39 mouse cellular contexts compared by ENCODE assay signal in the genomic region with DNA sequence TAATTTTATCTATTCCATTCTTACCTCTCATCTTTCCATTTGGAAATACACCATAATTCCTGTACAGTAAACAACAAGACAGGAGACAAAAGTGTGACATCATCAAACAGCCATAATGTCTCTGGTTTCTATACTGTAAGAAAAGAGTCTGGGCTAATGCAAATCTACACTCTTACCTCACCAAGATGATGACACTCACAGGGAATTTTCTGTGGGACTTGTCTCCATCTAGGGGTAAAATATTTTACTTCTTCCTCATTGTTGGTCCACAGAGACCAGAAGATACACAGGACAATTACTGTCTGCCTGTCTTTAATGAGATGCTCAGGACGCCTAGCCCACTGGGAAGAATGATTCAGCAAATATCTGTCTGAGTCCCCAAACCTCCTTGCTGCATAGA. TPM values are rescaled to one million over a fixed set of nuclear protein-coding genes. Genes with fewer than 3 reads are reported as not detected.
"Had no signal": no experiment of that assay in that cellular context is flagged by ENCODE, and none has a peak within 500 bp of the region (broad histone marks: within the 10 kb centered on the region; RNA-seq: fewer than 3 reads in every experiment).

Gene Olfr161 (plus strand): TSS at position 352 of the 400 bp plus-strand sequence.

- H3K9ac ChIP-seq: embryonic facial prominence, embryonic 12.5 days; embryonic facial prominence, embryonic 13.5 days; embryonic facial prominence, embryonic 15.5 days; forebrain, embryonic 12.5 days; forebrain, embryonic 13.5 days; forebrain, embryonic 15.5 days; forebrain, postnatal 0 days had no signal

- DNase-seq: cerebellum, adult 9-11 months; cerebellum, postnatal 10 days; cerebellum, postnatal 14 days; cerebellum, postnatal 25 days; cerebellum, postnatal 36 days; embryo, embryonic 11 days; forebrain, postnatal 0 days; gastrocnemius, adult 2 months; gastrocnemius, postnatal 10 days; gastrocnemius, postnatal 14 days; gastrocnemius, postnatal 25 days; gastrocnemius, postnatal 36 days; heart, adult 11 months; heart, adult 18-20 months; heart, adult 2 months had no signal

- H3K4me1 ChIP-seq: embryonic facial prominence, embryonic 10.5 days; embryonic facial prominence, embryonic 12.5 days; embryonic facial prominence, embryonic 13.5 days; embryonic facial prominence, embryonic 15.5 days; forebrain, embryonic 10.5 days; forebrain, embryonic 12.5 days; forebrain, embryonic 13.5 days; forebrain, embryonic 15.5 days; heart, embryonic 10.5 days had no signal

- H3K27me3 ChIP-seq: embryonic facial prominence, embryonic 12.5 days; embryonic facial prominence, embryonic 13.5 days; embryonic facial prominence, embryonic 15.5 days; forebrain, embryonic 12.5 days; forebrain, embryonic 13.5 days; forebrain, embryonic 15.5 days had no signal

- H3K27ac ChIP-seq: embryonic facial prominence, embryonic 10.5 days; embryonic facial prominence, embryonic 12.5 days; embryonic facial prominence, embryonic 13.5 days; embryonic facial prominence, embryonic 15.5 days; forebrain, embryonic 10.5 days; forebrain, embryonic 12.5 days; forebrain, embryonic 13.5 days; forebrain, embryonic 15.5 days; gastrocnemius, adult 2 months; heart, adult 2 months; heart, embryonic 10.5 days had no signal

- H3K4me2 ChIP-seq: embryonic facial prominence, embryonic 12.5 days; embryonic facial prominence, embryonic 13.5 days; embryonic facial prominence, embryonic 15.5 days; forebrain, embryonic 12.5 days; forebrain, embryonic 13.5 days; forebrain, embryonic 15.5 days had no signal

- H3K36me3 ChIP-seq: embryonic facial prominence, embryonic 10.5 days; embryonic facial prominence, embryonic 12.5 days; embryonic facial prominence, embryonic 13.5 days; embryonic facial prominence, embryonic 15.5 days; forebrain, embryonic 10.5 days; forebrain, embryonic 12.5 days; forebrain, embryonic 15.5 days; heart, embryonic 10.5 days had no signal

- H3K4me3 ChIP-seq: embryonic facial prominence, embryonic 10.5 days; embryonic facial prominence, embryonic 12.5 days; embryonic facial prominence, embryonic 13.5 days; embryonic facial prominence, embryonic 15.5 days; erythroblast, embryonic 14.5 days; forebrain, embryonic 10.5 days; forebrain, embryonic 12.5 days; forebrain, embryonic 13.5 days; forebrain, embryonic 15.5 days; gastrocnemius, adult 2 months; heart, adult 2 months; heart, embryonic 10.5 days had no signal

RNA-seq across cellular contexts. Expression of gene Olfr161, which starts in this region (rescaled TPM):
- total RNA-seq: common myeloid progenitor, adult 5-6 weeks; forebrain, postnatal 0 days; gastrocnemius, adult 18-20 months; gastrocnemius, adult 2 months; gastrocnemius, adult 8-10 months; gastrocnemius, postnatal 10 days; gastrocnemius, postnatal 14 days; gastrocnemius, postnatal 25 days; gastrocnemius, postnatal 36 days; gastrocnemius, postnatal 4 days; granulocyte monocyte progenitor cell, adult 5-6 weeks; heart, adult 18-20 months; heart, adult 2 months; heart, adult 8-10 months had no signal
- polyA plus RNA-seq: cortical plate, adult 2 months; embryonic facial prominence, embryonic 10.5 days; embryonic facial prominence, embryonic 11.5 days; embryonic facial prominence, embryonic 12.5 days; embryonic facial prominence, embryonic 13.5 days; embryonic facial prominence, embryonic 14.5 days; embryonic facial prominence, embryonic 15.5 days; erythroblast, embryonic 14.5 days; forebrain, embryonic 10.5 days; forebrain, embryonic 11.5 days; forebrain, embryonic 12.5 days; forebrain, embryonic 13.5 days; forebrain, embryonic 14.5 days; forebrain, embryonic 15.5 days; forebrain, embryonic 16.5 days; forebrain, postnatal 0 days; frontal cortex, adult 2 months; gonadal fat pad, adult 2 months; heart, adult 2 months; heart, embryonic 10.5 days had no signal
